Mouse (Mus musculus) lung, adult 2 months (tissue): ENCODE data around the gene Eif2b2.

ENCODE experiments used
- CTCF ChIP-seq: fragments of 200-500 bp; IDR thresholded peaks from 2 replicates; pipeline ENCODE4 v1.5.1; 2011; ENCODE audit warnings: mild to moderate bottlenecking, low read length, control low read depth; ENCODE audit not compliant: insufficient read depth
- POLR2A ChIP-seq: fragments of 200-500 bp; IDR thresholded peaks from 2 replicates; pipeline ENCODE4 v1.6.1; 2011; ENCODE audit warnings: low read depth, mild to moderate bottlenecking, control low read depth, low read length, borderline replicate concordance; ENCODE audit errors: extremely low read depth

GRCm38 (mm10) chr12:85176846-85177523 is 42.3 kb upstream of the Eif2b2 start:
- TF ChIP-seq CTCF (no peak), POLR2A (peak; percentile 29; the same call in 1 of the 2 replicates)
